Mouse (Mus musculus) kidney, adult 18-20 months (tissue): ENCODE data around the gene Gm20852.
"Not testable (repeated sequence)": the region's sequence is repeated elsewhere in the genome, so short reads cannot be mapped to it uniquely, and the experiment has no call there.

Source experiments
- DNase-seq: peaks from one replicate; pipeline ENCODE4 v3.0.0; 2021

The Gm20852 gene

DNA sequence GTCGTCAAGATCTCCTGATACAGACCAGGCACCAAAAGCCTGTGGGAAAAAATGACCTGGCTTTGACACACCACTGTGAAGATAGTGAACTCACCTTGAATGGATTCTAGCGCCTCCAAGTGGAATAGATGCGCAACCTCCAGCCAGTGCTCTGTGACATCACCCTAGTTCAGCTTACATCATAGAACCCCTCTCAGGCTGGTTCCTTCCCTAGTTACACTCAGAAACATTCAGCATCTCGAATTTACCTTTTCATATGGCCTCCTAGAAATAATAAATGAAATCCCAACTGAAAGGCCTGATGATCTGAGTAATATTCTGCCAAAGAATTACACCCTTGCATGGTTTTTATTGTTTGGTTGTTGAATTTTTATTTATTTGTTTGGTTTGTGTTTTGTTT is at the start of gene Gm20852:
TSS of gene Gm20852 (minus strand) at position 101 of the 400 bp plus-strand sequence.
- DNase-seq = not testable (repeated sequence)
